ENCODE assay signal across 12 mouse cellular contexts in genomic region chr16:32821772-32822449, GRCm38 (mm10). TPM values are rescaled to one million over a fixed set of nuclear protein-coding genes. Genes with fewer than 3 reads are reported as not detected.
A peak's percentile ranks its signal among the peaks of the same experiment; 100 is the strongest.
DNase-seq lines count a peak whose midpoint lies in the region; ATAC-seq lines count a peak whose summit lies in the region.
"Had no signal": no experiment of that assay in that cellular context is flagged by ENCODE, and none has a peak within 500 bp of the region (broad histone marks: within the 10 kb centered on the region; RNA-seq: fewer than 3 reads in every experiment).

No protein-coding gene starts in this region.

- ATAC-seq in lung, embryonic 15.5 days (ENCODE audit: borderline replicate concordance, extremely low read depth, low FRiP score, low TSS enrichment) = peak; percentile 39; the same call in 1 of the 2 replicates

- H3K9me3 ChIP-seq in heart, embryonic 10.5 days = no peaks in the 10 kb centered on the region
- H3K9me3 ChIP-seq in lung, embryonic 15.5 days = no peaks in the 10 kb centered on the region
- H3K9me3 ChIP-seq: limb, embryonic 12.5 days; neural tube, embryonic 13.5 days had no signal

- intact Hi-C loops in left cerebral cortex, postnatal 10 days (cut with DNase I) = no loop called here

- H3K36me3 ChIP-seq in heart, embryonic 10.5 days = peaks cover 40% of the 10 kb centered on the region
- H3K36me3 ChIP-seq in lung, embryonic 15.5 days = peaks cover 32% of the 10 kb centered on the region

- peak overlapping the region; percentile 84 for H3K27ac ChIP-seq in heart, embryonic 10.5 days
- H3K27ac ChIP-seq in lung, embryonic 15.5 days = peak overlapping the region; percentile 27
- H3K27ac ChIP-seq: limb, embryonic 12.5 days; neural tube, embryonic 13.5 days had no signal

- H3K4me2 ChIP-seq in lung, embryonic 15.5 days = no peak overlapping the region
- H3K4me2 ChIP-seq: limb, embryonic 12.5 days; neural tube, embryonic 13.5 days had no signal

- H3K27me3 ChIP-seq in heart, embryonic 10.5 days (ENCODE audit: insufficient read depth, poor library complexity, severe bottlenecking) = no peaks in the 10 kb centered on the region
- no peaks in the 10 kb centered on the region for H3K27me3 ChIP-seq in lung, embryonic 15.5 days
- H3K27me3 ChIP-seq: limb, embryonic 12.5 days; neural tube, embryonic 13.5 days had no signal

- DNase-seq in 3T3-L1 (ENCODE audit: low read depth, low spot score) (peak; percentile 79), NIH3T3 (ENCODE audit: low read depth) (peak; percentile 82)
- peak; percentile 94 for DNase-seq in heart, embryonic 10.5 days (ENCODE audit: low spot score)
- DNase-seq in left cerebral cortex, postnatal 10 days (ENCODE audit: extremely low spot score in 1 of 2, low spot score in 2 of 2) = no peak
- no peak for DNase-seq in left cerebral cortex, adult 18-20 months (ENCODE audit: low spot score in 2 of 2)
- DNase-seq in right cerebral cortex, postnatal 25 days = no peak
- DNase-seq: cerebellum, postnatal 10 days; thymus, adult 18-20 months had no signal

- H3K9ac ChIP-seq in lung, embryonic 15.5 days = no peak overlapping the region
- H3K9ac ChIP-seq: limb, embryonic 12.5 days; neural tube, embryonic 13.5 days had no signal

- 26% methylated on average over 10 of the region's 10 CpGs for WGBS in heart, embryonic 10.5 days
- 25% methylated on average over 10 of the region's 10 CpGs for WGBS in lung, embryonic 15.5 days

- H3K4me1 ChIP-seq in heart, embryonic 10.5 days = peaks cover 53% of the 10 kb centered on the region
- H3K4me1 ChIP-seq in lung, embryonic 15.5 days = peaks cover 18% of the 10 kb centered on the region
- H3K4me1 ChIP-seq: limb, embryonic 12.5 days; neural tube, embryonic 13.5 days had no signal

- peak overlapping the region; percentile 29; the same call in 1 of the 2 replicates for H3K4me3 ChIP-seq in heart, embryonic 10.5 days
- no peak overlapping the region for H3K4me3 ChIP-seq in lung, embryonic 15.5 days
- H3K4me3 ChIP-seq: limb, embryonic 12.5 days; neural tube, embryonic 13.5 days had no signal

RNA-seq across cellular contexts. Expression of gene Smbd1, which starts 11.6 kb away (rescaled TPM):
- polyA plus RNA-seq in heart, embryonic 10.5 days (2016; fragmentation: Nextera tagmentation; extraction: Ambion mirVana) = not detected in 2 replicates
- not detected in 2 replicates for polyA plus RNA-seq in lung, embryonic 15.5 days (2015; fragmentation: Nextera tagmentation; extraction: Ambion mirVana)
- total RNA-seq in left cerebral cortex, postnatal 10 days (2021) = not detected
- not detected for total RNA-seq in left cerebral cortex, adult 18-20 months (2021)
- total RNA-seq: gastrocnemius, postnatal 4 days had no signal
- polyA plus RNA-seq: limb, embryonic 12.5 days; neural tube, embryonic 13.5 days had no signal

RNA-seq across cellular contexts. Expression of gene Muc20, which starts 24.7 kb away (rescaled TPM):
- 0.07 and 0.19 TPM in 2 replicates for polyA plus RNA-seq in heart, embryonic 10.5 days (2016; fragmentation: Nextera tagmentation; extraction: Ambion mirVana)
- 0.04 and 0.09 TPM in 2 replicates for polyA plus RNA-seq in lung, embryonic 15.5 days (2015; fragmentation: Nextera tagmentation; extraction: Ambion mirVana)
- not detected for total RNA-seq in left cerebral cortex, postnatal 10 days (2021)
- total RNA-seq in left cerebral cortex, adult 18-20 months (2021) = not detected
- polyA plus RNA-seq: limb, embryonic 12.5 days; neural tube, embryonic 13.5 days had no signal

RNA-seq across cellular contexts. Expression of gene Fyttd1, which starts 55.4 kb away (rescaled TPM):
- 122 and 149 TPM in 2 replicates for polyA plus RNA-seq in heart, embryonic 10.5 days (2016; fragmentation: Nextera tagmentation; extraction: Ambion mirVana)
- polyA plus RNA-seq in lung, embryonic 15.5 days (2015; fragmentation: Nextera tagmentation; extraction: Ambion mirVana) = 92.4 and 101 TPM in 2 replicates
- 100 to 1,000 TPM; 138 to 145 TPM for total RNA-seq in left cerebral cortex, postnatal 10 days (2021)
- total RNA-seq in left cerebral cortex, adult 18-20 months (2021) = 100 to 1,000 TPM; 110 to 118 TPM

RNA-seq across cellular contexts. Expression of gene Rubcn, which starts 55.7 kb away (rescaled TPM):
- polyA plus RNA-seq in heart, embryonic 10.5 days (2016; fragmentation: Nextera tagmentation; extraction: Ambion mirVana) = 23.5 and 34.5 TPM in 2 replicates
- polyA plus RNA-seq in lung, embryonic 15.5 days (2015; fragmentation: Nextera tagmentation; extraction: Ambion mirVana) = 18.2 and 18.8 TPM in 2 replicates
- 10 to 100 TPM; 59.9 to 60.6 TPM for total RNA-seq in left cerebral cortex, postnatal 10 days (2021)
- 10 to 100 TPM; 70.2 to 71.9 TPM for total RNA-seq in left cerebral cortex, adult 18-20 months (2021)

Comparison
In these comparisons a context has a peak if more than half of its experiments do, and no peak if none do; other contexts are left out.
1. DNase-seq: peak in 3T3-L1 (single experiment), NIH3T3 (single experiment) and heart, embryonic 10.5 days (single experiment); none in left cerebral cortex, postnatal 10 days (0 of 2), left cerebral cortex, adult 18-20 months (0 of 2) and right cerebral cortex, postnatal 25 days (single experiment).